Mouse (Mus musculus): ENCODE results near the gene P4ha2.

DNA sequence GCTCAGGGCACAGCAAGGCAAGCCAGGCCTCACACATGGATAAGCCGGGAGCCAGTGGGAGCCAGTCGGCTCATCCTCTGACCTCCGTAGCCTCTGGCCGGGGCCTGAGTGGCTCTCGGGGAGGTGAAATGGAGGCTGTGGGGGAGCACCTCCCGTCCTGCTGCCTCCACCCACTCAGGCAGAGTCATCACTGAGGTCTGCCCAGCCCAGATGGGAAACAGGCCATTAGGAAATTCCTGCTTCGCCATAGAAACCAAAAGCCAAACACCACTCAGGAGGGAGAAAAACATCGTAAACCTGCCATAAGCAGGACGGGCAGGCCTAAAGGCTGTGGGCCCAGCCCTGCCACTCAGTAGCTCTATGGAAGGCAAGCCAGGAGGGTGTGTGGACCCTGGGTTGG, 39.6 kb upstream of the P4ha2 start:
- TF ChIP-seq POLR2A (IDR thresholded peaks at IDR 0.05; ENCODE audit: insufficient read depth, low read length) (no peak), CTCF (IDR thresholded peaks at IDR 0.05; ENCODE audit: low read depth, low read length) (no peak)
